Mouse (Mus musculus): ENCODE measurements around the gene Ccdc71. TPM values are rescaled to one million over a fixed set of nuclear protein-coding genes. Genes with fewer than 3 reads are reported as not detected.

The Ccdc71 gene
- polyA plus RNA-seq, 1 experiment from 2014 or later, result 49.9 TPM

DNA sequence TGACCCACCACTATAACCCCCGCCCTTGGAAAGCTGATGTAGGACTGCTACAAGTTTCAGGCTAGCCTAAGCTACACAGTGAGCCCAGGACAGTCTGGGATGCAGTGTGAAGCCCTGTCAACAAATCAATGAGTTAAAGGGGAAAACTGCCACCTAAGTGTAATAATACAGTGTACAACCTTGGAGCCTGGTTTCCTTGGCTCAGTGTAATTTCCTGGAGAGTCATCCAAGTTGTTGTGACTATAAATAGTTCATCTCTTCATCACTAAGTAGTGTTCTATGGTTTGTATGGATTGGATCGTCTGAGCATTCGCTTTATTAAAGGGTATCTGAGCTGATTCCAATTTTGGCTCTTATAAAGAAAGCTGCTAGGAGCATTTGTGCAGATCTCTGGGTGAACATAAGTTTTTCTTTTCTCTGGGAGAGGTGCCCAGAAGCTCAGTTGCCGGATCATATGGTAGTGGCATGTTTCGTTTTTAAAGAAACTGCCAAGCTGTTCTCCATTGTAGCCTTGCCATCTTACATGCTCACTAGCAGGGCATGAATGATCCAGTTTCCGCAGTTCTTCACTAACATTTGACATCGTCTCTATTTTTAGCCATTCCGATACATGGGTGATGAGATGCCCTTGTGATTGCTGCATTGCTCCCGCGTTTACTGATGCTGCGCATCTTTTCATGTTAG, 18.9 kb upstream of the Ccdc71 start:
- no peak overlapping the region for H3K9ac ChIP-seq (replicated peaks; ENCODE audit: low read depth, low read length)
- no peaks in the 10 kb centered on the region for H3K4me1 ChIP-seq (ENCODE audit: control insufficient read depth, insufficient read depth, low read length)
- WGBS, result 88% methylated on average over 11 of the region's 11 CpGs
- H3K4me3 ChIP-seq (ENCODE audit: low read depth, low read length), result no peak overlapping the region
- no peaks in the 10 kb centered on the region for H3K9me3 ChIP-seq (ENCODE audit: control insufficient read depth, low read depth, low read length)
- no peaks in the 10 kb centered on the region for H3K27me3 ChIP-seq (ENCODE audit: control insufficient read depth, insufficient read depth, low read length)
- no peak overlapping the region for H3K4me2 ChIP-seq (replicated peaks; ENCODE audit: low read depth, low read length)
- no peak for ATAC-seq (ENCODE audit: insufficient number of reproducible peaks, insufficient read depth, low FRiP score, low read depth)
- H3K27ac ChIP-seq (ENCODE audit: low read length), result no peak overlapping the region
- H3K36me3 ChIP-seq (ENCODE audit: control insufficient read depth, insufficient read depth, low read length), result no peaks in the 10 kb centered on the region

DNA sequence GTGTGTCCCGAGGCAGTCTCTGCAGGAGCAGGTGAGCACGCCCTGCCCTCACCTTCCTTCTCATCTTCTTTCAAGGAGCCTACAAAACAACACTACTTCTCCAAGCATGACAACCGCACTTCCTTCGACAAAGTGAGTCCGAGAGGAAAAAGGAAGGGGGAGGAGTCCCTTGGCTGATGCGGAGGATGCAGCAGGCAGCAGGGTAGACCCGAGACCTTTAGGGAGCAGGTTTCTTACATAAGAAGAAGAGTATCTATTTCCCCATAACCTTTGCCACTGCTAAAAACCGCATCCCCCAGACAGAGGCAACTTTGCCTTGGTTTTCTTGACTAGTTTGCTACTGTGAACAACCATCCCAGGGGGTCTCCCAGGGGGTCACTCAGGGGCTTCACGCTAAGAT, 15.2 kb upstream of the Ccdc71 start:
- ATAC-seq (ENCODE audit: insufficient number of reproducible peaks, insufficient read depth, low FRiP score, low read depth), result no peak
- Histone ChIP-seq H3K9ac (replicated peaks; ENCODE audit: low read depth, low read length) (no peak overlapping the region), H3K36me3 (ENCODE audit: control insufficient read depth, insufficient read depth, low read length) (peaks cover 7% of the 10 kb centered on the region; the same call in 1 of the 2 replicates), H3K4me3 (ENCODE audit: low read depth, low read length) (no peak overlapping the region), H3K9me3 (ENCODE audit: control insufficient read depth, low read depth, low read length) (no peaks in the 10 kb centered on the region), H3K4me2 (replicated peaks; ENCODE audit: low read depth, low read length) (no peak overlapping the region), H3K27ac (ENCODE audit: low read length) (no peak overlapping the region), H3K27me3 (ENCODE audit: control insufficient read depth, insufficient read depth, low read length) (no peaks in the 10 kb centered on the region), H3K4me1 (ENCODE audit: control insufficient read depth, insufficient read depth, low read length) (peaks cover 9% of the 10 kb centered on the region)
- 59% methylated on average over 9 of the region's 9 CpGs for WGBS

DNA sequence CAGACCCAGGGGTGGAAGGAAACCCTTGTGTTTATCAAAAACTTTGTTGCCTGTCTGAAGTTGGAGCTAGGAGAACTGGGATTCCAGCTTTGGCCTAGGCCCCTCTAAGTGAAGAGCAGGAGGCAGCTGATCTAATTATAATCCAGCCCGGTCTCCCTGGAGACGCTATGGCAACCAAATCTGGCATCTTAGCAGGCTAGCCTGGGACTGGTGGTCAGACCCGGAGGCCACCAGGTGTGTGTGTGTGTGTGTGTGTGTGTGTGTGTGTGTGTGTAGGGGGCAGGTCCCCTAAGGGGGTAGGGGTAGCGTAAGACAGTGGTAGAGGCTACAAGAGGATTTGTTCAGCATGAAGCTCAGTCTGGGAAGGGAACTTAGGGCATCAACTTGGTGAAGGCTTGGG, 10.5 kb upstream of the Ccdc71 start:
- no peaks in the 10 kb centered on the region for H3K9me3 ChIP-seq (ENCODE audit: control insufficient read depth, low read depth, low read length)
- peak overlapping the region; percentile 52 for H3K4me2 ChIP-seq (replicated peaks; ENCODE audit: low read depth, low read length)
- no peaks in the 10 kb centered on the region for H3K27me3 ChIP-seq (ENCODE audit: control insufficient read depth, insufficient read depth, low read length)
- H3K4me1 ChIP-seq (ENCODE audit: control insufficient read depth, insufficient read depth, low read length), result peaks cover 30% of the 10 kb centered on the region
- peak overlapping the region; percentile 56; the same call in 1 of the 2 replicates for H3K27ac ChIP-seq (ENCODE audit: low read length)
- peaks cover 7% of the 10 kb centered on the region; the same call in 1 of the 2 replicates for H3K36me3 ChIP-seq (ENCODE audit: control insufficient read depth, insufficient read depth, low read length)
- H3K4me3 ChIP-seq (ENCODE audit: low read depth, low read length), result 0 out of 2 replicates have a peak overlapping the region, but pooled peaks have one; percentile 1
- no peak for ATAC-seq (ENCODE audit: insufficient number of reproducible peaks, insufficient read depth, low FRiP score, low read depth)
- no peak overlapping the region for H3K9ac ChIP-seq (replicated peaks; ENCODE audit: low read depth, low read length)
- WGBS, result 41% methylated on average over 4 of the region's 4 CpGs

DNA sequence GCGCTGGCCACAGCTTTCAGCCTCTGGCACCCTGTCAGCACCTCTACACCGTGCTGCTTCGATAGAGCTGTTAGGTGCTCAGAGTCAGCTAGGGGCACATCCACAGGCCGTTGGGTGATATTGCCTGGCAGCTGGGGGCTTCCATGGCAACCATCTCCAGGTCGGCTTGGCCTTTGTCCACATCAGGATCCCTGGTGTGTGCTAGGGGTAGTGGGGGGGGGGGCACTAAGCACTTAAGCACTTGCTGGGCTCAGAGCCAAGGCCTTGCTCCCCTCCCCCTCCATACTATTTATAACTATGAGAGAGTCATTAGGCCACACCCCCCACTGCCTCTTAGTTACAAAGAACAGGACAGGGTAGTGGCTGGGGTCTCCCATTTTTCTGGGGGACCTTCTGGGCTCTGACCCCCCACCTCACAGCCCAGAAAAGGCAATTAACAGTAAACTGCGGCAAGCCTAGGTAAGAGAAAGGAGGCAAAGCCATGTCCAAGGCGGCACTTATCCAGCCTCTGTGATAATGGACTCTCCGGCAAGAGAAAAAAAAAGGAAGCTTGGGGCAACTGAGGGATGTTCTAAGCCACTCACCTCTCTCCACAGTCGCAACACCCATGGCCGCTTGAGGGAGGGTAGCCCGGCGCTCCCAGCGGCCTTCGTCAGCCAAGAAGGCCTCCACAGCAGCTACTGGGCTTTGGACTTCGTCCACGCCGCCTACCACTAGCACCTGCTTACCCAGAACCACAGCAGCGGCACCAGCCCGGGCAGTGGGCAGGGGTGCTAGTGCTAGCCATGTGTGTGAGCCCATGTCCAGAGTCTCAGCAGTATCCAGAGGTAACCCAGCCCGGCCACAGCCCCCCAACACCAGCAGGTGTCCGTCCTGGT, 9.8 kb upstream of the Ccdc71 start:
- peaks cover 30% of the 10 kb centered on the region for H3K4me1 ChIP-seq (ENCODE audit: control insufficient read depth, insufficient read depth, low read length)
- peak; percentile 39 for ATAC-seq (ENCODE audit: insufficient number of reproducible peaks, insufficient read depth, low FRiP score, low read depth)
- peak overlapping the region; percentile 52 for H3K4me2 ChIP-seq (replicated peaks; ENCODE audit: low read depth, low read length)
- peaks cover 7% of the 10 kb centered on the region; the same call in 1 of the 2 replicates for H3K36me3 ChIP-seq (ENCODE audit: control insufficient read depth, insufficient read depth, low read length)
- H3K9me3 ChIP-seq (ENCODE audit: control insufficient read depth, low read depth, low read length), result no peaks in the 10 kb centered on the region
- H3K27me3 ChIP-seq (ENCODE audit: control insufficient read depth, insufficient read depth, low read length), result no peaks in the 10 kb centered on the region
- peak overlapping the region; percentile 56; the same call in 1 of the 2 replicates for H3K27ac ChIP-seq (ENCODE audit: low read length)
- peak overlapping the region; percentile 18 for H3K4me3 ChIP-seq (ENCODE audit: low read depth, low read length)
- 54% methylated on average over 21 of the region's 21 CpGs for WGBS
- H3K9ac ChIP-seq (replicated peaks; ENCODE audit: low read depth, low read length), result peak overlapping the region; percentile 10; the same call in 1 of the 2 replicates

DNA sequence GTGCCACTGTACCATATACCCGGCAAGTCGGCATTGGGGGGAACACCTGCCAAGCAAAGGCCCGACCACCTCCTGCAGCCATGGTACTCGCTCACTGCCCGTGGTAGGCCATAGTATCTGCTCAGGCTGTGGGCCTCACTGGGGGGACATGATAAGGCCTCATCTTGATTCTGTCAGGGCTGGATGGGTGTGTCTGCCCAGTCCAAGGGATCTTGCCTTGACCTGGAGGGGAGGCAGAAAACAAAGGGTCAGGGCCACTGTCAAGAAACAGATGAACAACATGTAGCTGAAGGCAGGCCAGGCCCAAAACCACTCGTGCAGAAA, 9.2 kb upstream of the Ccdc71 start:
- Histone ChIP-seq H3K9ac (replicated peaks; ENCODE audit: low read depth, low read length) (no peak overlapping the region), H3K27ac (ENCODE audit: low read length) (peak overlapping the region; percentile 56; the same call in 1 of the 2 replicates), H3K27me3 (ENCODE audit: control insufficient read depth, insufficient read depth, low read length) (no peaks in the 10 kb centered on the region), H3K4me3 (ENCODE audit: low read depth, low read length) (peak overlapping the region; percentile 18), H3K36me3 (ENCODE audit: control insufficient read depth, insufficient read depth, low read length) (peaks cover 7% of the 10 kb centered on the region; the same call in 1 of the 2 replicates), H3K4me2 (replicated peaks; ENCODE audit: low read depth, low read length) (peak overlapping the region; percentile 52), H3K4me1 (ENCODE audit: control insufficient read depth, insufficient read depth, low read length) (peaks cover 30% of the 10 kb centered on the region), H3K9me3 (ENCODE audit: control insufficient read depth, low read depth, low read length) (no peaks in the 10 kb centered on the region)
- no peak for ATAC-seq (ENCODE audit: insufficient number of reproducible peaks, insufficient read depth, low FRiP score, low read depth)
- WGBS, result 79% methylated on average over 6 of the region's 6 CpGs

DNA sequence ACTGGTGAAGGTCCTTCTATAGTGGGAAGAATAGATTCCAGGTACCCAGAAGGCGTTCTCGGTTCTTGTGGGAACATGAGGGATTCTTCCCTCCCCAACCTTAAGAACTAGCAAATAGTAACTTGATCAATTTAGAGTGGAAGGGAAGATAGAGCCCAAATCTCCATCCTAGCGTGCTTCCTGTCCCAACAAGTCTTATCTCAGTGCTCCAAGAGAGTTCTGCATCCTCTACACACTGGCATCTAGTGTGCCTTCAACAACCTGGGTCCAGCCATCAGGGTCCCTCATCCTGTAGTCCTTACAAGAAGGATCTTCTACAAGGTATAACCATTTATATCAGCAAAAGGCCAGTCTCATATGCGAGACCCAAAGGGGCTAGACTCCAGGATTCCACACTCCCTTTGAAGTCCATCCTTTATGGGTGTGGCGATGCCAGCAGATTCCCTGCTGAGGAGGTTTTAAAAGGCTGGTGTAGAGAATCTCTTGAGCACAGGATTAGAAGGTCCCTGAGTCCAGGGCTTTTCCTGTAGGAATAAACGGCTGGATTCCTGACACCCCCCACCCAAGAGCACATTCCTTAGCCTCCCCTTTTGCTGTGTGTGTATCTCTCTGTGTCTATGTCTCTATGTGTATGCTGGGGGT, 8.7 kb upstream of the Ccdc71 start:
- peaks cover 30% of the 10 kb centered on the region for H3K4me1 ChIP-seq (ENCODE audit: control insufficient read depth, insufficient read depth, low read length)
- peak overlapping the region; percentile 52 for H3K4me2 ChIP-seq (replicated peaks; ENCODE audit: low read depth, low read length)
- WGBS, result 48% methylated on average over 6 of the region's 6 CpGs
- no peak for ATAC-seq (ENCODE audit: insufficient number of reproducible peaks, insufficient read depth, low FRiP score, low read depth)
- H3K9ac ChIP-seq (replicated peaks; ENCODE audit: low read depth, low read length), result peak overlapping the region; percentile 31
- no peaks in the 10 kb centered on the region for H3K9me3 ChIP-seq (ENCODE audit: control insufficient read depth, low read depth, low read length)
- H3K4me3 ChIP-seq (ENCODE audit: low read depth, low read length), result peak overlapping the region; percentile 50
- H3K36me3 ChIP-seq (ENCODE audit: control insufficient read depth, insufficient read depth, low read length), result peaks cover 7% of the 10 kb centered on the region; the same call in 1 of the 2 replicates
- no peaks in the 10 kb centered on the region for H3K27me3 ChIP-seq (ENCODE audit: control insufficient read depth, insufficient read depth, low read length)
- peak overlapping the region; percentile 84 for H3K27ac ChIP-seq (ENCODE audit: low read length)

DNA sequence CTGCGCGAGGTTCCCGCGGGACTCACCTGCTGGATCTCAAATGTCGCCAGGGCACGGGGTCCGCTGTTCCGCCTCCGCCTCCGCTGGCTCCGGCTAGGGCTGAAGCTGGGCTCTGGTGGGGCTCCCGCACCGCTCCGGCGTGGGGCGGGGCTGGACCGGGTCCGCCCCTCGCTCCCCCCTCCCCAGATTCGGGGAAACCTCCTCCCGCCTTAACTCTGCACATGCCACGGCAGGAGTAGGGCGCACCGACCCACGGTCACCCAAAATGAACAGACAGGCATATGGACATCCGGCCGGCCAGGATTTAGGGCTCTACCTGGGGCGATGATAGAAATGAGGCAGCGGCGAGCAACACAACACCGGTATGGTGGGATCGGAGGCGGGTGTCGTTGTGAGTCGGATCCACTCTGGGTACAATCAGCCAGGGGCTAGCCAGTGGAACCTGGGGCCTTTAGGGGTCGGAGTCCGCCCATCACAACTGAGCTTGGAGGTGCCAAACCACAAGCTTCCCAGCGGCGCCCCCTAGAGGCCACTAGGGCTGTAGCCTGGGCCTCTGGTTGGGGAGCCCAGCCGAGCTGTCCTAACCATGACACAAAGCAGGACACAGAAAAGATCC, 7.9 kb upstream of the Ccdc71 start:
- H3K9me3 ChIP-seq (ENCODE audit: control insufficient read depth, low read depth, low read length), result no peaks in the 10 kb centered on the region
- WGBS, result 1% methylated on average over 40 of the region's 40 CpGs

DNA sequence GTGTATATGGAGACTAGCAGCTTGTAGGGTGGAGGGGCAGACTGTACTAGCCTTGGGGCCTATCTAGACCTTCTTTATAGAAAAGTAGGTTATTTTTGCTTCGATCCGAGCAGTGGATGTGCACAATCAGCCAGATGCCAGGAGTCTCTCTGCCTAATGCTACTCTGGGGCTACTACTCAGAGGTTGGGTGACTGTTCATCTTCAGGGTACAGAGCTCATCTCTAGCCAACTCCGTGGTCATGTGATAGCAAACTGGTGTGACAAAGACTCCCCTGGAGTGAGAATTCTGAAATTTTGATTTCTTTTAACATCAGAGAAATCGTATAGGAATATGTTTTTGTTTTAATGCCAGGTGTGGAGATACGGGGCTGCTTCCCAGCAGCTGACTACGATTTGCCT, 7.4 kb upstream of the Ccdc71 start:
- H3K4me2 ChIP-seq (replicated peaks; ENCODE audit: low read depth, low read length), result peak overlapping the region; percentile 52
- peak overlapping the region; percentile 31 for H3K9ac ChIP-seq (replicated peaks; ENCODE audit: low read depth, low read length)
- peaks cover 30% of the 10 kb centered on the region for H3K4me1 ChIP-seq (ENCODE audit: control insufficient read depth, insufficient read depth, low read length)
- no peaks in the 10 kb centered on the region for H3K9me3 ChIP-seq (ENCODE audit: control insufficient read depth, low read depth, low read length)
- peak overlapping the region; percentile 50 for H3K4me3 ChIP-seq (ENCODE audit: low read depth, low read length)
- WGBS, result 30% methylated on average over 6 of the region's 6 CpGs
- H3K27ac ChIP-seq (ENCODE audit: low read length), result peak overlapping the region; percentile 84
- H3K27me3 ChIP-seq (ENCODE audit: control insufficient read depth, insufficient read depth, low read length), result no peaks in the 10 kb centered on the region
- ATAC-seq (ENCODE audit: insufficient number of reproducible peaks, insufficient read depth, low FRiP score, low read depth), result peak; percentile 14; the same call in 1 of the 2 replicates
- H3K36me3 ChIP-seq (ENCODE audit: control insufficient read depth, insufficient read depth, low read length), result peaks cover 7% of the 10 kb centered on the region; the same call in 1 of the 2 replicates

More for the DNA sequence above, 7.9 kb upstream of the Ccdc71 start:
- peak overlapping the region; percentile 31 for H3K9ac ChIP-seq (replicated peaks; ENCODE audit: low read depth, low read length)
- H3K27me3 ChIP-seq (ENCODE audit: control insufficient read depth, insufficient read depth, low read length), result no peaks in the 10 kb centered on the region
- H3K4me2 ChIP-seq (replicated peaks; ENCODE audit: low read depth, low read length), result peak overlapping the region; percentile 52
- H3K36me3 ChIP-seq (ENCODE audit: control insufficient read depth, insufficient read depth, low read length), result peaks cover 7% of the 10 kb centered on the region; the same call in 1 of the 2 replicates
- peak; percentile 86 for ATAC-seq (ENCODE audit: insufficient number of reproducible peaks, insufficient read depth, low FRiP score, low read depth)
- peak overlapping the region; percentile 84 for H3K27ac ChIP-seq (ENCODE audit: low read length)
- peaks cover 30% of the 10 kb centered on the region for H3K4me1 ChIP-seq (ENCODE audit: control insufficient read depth, insufficient read depth, low read length)
- H3K4me3 ChIP-seq (ENCODE audit: low read depth, low read length), result peak overlapping the region; percentile 50

Data from stomach, embryonic 14.5 days (tissue).